Mouse (Mus musculus) small intestine, adult 2 months (tissue): ENCODE data around the gene Zgrf1. TPM values are rescaled to one million over a fixed set of nuclear protein-coding genes. Genes with fewer than 3 reads are reported as not detected.

Experiments
- H3K27ac ChIP-seq: fragments of 200-500 bp; 2 replicates; pipeline ENCODE4 v1.5.1; 2012; ENCODE audit warnings: low read depth, low read length, control low read depth, inconsistent platforms; ENCODE audit not compliant: insufficient read depth
- H3K27me3 ChIP-seq: fragments of 200-500 bp; 2 replicates; pipeline ENCODE4 v1.6.1; 2012; ENCODE audit warnings: mild to moderate bottlenecking, moderate library complexity, low read length, inconsistent platforms; ENCODE audit not compliant: control insufficient read depth, insufficient read depth
- H3K36me3 ChIP-seq: fragments of 200-500 bp; 2 replicates; pipeline ENCODE4 v1.6.1; 2012; ENCODE audit warnings: mild to moderate bottlenecking, low read length, control low read depth, inconsistent platforms; ENCODE audit not compliant: control insufficient read depth, insufficient read depth
- H3K4me1 ChIP-seq: fragments of 200-500 bp; 2 replicates; pipeline ENCODE4 v1.6.1; 2012; ENCODE audit warnings: low read length, inconsistent platforms, mixed read lengths; ENCODE audit not compliant: control insufficient read depth, insufficient read depth, insufficient read length
- H3K4me3 ChIP-seq: fragments of 200-500 bp; 2 replicates; pipeline ENCODE4 v1.5.1; 2012; ENCODE audit warnings: low read depth, mild to moderate bottlenecking, control low read depth, inconsistent platforms, low read length, moderate library complexity
- CTCF ChIP-seq: fragments of 200-500 bp; IDR thresholded peaks from 2 replicates; pipeline ENCODE4 v1.5.1; 2012; ENCODE audit warnings: low read depth, mild to moderate bottlenecking, control low read depth, inconsistent platforms, low read length, moderate library complexity, mixed read lengths; ENCODE audit not compliant: insufficient replicate concordance, insufficient read length; ENCODE audit errors: extremely low read depth
- POLR2A ChIP-seq: fragments of 200-500 bp; IDR thresholded peaks from 2 replicates; pipeline ENCODE4 v1.6.1; 2012; ENCODE audit warnings: low read depth, mild to moderate bottlenecking, control low read depth, inconsistent platforms, low read length, moderate library complexity
- WGBS: fragments of 180-500 bp; shearing (Covaris S2); methylation state at CpG from one replicate; pipeline ENCODE4 v1.1.7; 2018; 5-methylcytosine and 5-hydroxymethylcytosine counted together
- polyA plus RNA-seq: library from polyadenylated mRNA; depleted of rRNA; stranded (reverse); fragments of >200 nt; gene quantifications from 2 replicates; pipeline ENCODE4 v1.2.3, GENCODE M21; 2012; rRNA removed

Zgrf1 gene
- polyA plus RNA-seq: 0.08 and 0.24 TPM in 2 replicates

DNA sequence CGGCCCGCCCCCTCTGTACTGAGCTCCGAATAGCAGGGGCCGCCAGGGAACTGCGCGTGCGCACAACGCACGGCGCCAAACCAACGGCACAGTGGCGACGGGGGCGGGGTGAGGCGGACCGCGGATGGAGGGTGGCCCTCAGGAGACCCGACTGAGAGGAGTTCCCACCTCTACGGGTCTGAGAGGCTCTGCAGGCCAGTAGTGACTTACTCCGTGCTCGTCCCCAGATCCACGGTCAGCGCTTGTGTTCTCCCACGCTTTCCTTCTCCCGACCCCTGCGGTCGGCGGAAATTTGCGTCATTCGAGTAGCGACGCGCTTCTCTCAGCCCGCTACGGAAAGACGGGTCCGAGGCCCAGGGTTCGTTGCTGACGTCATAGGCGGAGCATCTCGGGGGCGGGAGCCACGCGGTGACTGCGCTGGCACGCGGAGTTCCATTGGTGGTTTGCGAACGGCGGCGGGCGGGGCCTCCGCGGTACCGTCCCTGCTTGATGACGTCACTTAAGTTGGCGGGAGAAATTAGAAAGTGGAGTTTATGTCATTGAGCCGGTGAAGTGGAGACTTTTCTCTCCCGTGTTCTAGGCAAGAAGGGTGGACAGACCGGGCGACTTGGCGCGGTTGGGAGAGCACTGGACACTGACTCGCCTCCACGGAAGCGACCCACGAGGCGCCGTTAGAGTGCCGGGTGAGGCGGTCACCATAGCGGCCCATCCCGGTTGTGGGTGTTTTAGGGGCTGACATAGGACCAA lies at the start of gene Zgrf1, which contains the start of gene Larp7:
Gene Zgrf1 (plus strand): TSS at position 517 of the 747 bp plus-strand sequence.
Gene Larp7 (minus strand): TSS at position 377 of the 747 bp plus-strand sequence.
- H3K4me1 ChIP-seq: no peaks in the 10 kb centered on the region
- H3K36me3 ChIP-seq: 0 out of 2 replicates have a peak, but pooled peaks cover 2% of the 10 kb centered on the region
- peak within 1 kb of the TSS; percentile 94 for H3K27ac ChIP-seq
- WGBS: under 1% methylated on average over 71 of the region's 73 CpGs
- 0 out of 2 replicates have a peak, but pooled peaks have one; percentile 12 for TF ChIP-seq POLR2A
- no peak for TF ChIP-seq CTCF
- no peaks in the 10 kb centered on the region for H3K27me3 ChIP-seq
- H3K4me3 ChIP-seq: peak within 1 kb of the TSS; percentile 73

DNA sequence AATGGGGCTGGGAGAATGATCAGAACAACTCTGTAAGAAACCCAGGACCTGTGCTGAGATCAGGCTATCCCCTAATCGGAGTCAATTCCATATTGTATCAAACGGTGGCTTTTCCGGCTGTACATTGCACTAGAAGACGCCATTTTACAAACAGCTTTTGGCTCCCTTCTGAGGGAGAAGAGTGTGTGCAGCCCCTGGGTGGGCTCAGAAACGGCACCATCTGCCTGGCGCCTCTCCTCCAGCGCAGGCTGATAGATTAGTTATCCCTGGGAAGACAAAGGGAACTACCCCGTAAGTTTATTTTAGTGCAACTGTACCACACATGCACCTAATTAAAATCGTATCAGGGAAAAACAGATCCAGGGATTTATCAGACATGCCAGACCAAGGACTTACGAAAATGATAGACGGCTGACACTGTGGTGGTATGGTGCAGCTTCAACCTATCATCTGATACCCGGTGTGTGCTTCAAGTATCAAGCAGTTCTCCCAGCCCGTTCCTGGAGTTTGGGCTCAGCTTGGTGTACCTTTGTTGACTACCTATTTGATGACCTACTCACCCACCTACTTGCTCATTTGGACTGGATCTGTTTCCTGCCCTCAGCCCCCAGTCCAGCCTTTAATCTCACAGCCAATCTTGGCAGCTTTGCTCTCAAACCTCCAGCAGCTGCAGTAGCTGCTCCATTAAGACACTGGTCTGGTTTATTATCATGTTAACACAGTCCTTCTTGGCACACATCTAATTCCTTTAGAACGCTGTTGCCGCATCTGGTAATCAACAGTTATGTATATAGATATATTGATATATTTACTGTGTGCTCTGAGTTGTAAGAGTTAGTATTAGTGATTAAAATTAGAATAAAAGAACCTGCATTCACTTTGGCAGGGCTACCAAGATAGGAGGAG lies 45.2 kb upstream of the Zgrf1 start:
- H3K27me3 ChIP-seq: no peaks in the 10 kb centered on the region; the same call in 1 of the 2 replicates
- no peak for TF ChIP-seq CTCF
- TF ChIP-seq POLR2A: no peak
- no peaks in the 10 kb centered on the region for H3K4me1 ChIP-seq
- no peak overlapping the region for H3K27ac ChIP-seq
- H3K36me3 ChIP-seq: no peaks in the 10 kb centered on the region
- 81% methylated on average over 15 of the region's 15 CpGs for WGBS
- no peak overlapping the region for H3K4me3 ChIP-seq

DNA sequence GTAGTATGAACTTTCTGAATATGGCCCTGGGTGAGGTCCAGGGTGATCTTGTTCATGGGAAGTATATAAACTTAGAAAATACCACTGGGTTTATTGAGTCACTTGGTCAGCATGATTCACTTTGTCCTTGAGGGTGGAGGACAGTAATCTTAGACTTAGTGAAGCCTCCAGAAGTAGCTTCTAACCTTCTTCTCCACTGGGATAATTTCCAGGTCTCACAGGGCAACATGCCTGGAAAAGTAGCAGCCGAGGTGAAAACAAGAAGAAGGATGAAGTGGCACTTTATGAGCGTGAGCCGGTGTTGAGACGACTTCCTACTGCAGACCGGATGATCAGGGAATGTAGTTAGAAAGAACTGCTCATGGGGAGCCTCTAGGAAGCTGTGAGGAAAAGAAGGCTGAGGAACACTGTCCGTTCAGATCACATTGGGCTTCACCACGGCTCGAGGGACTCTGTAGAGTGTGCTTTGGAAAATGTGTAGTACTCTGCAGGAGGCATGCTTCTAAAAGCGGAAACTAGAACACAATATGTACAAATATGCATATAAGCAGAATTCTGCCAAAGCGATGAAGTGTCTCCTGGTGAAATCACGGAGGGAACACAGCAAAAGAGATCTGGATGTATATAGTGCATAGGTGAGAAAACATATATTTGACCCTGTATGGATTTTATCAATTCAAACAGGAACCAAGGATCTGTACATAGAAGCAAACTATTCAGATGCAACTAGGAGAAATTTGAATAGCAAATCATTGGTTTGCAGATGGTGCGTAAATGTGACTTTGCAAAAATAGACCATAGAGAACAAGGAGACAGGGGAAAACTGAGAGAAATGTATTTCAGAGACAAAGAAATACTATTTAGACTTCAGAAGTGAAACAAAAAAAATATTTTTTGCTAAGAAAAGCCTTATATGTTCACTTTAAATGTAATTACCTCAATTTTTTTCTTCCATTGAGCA lies 41.2 kb upstream of the Zgrf1 start:
- 82% methylated on average over 12 of the region's 12 CpGs for WGBS
- Histone ChIP-seq H3K4me3 (no peak overlapping the region), H3K27ac (no peak overlapping the region), H3K27me3 (no peaks in the 10 kb centered on the region), H3K4me1 (no peaks in the 10 kb centered on the region), H3K36me3 (no peaks in the 10 kb centered on the region)
- TF ChIP-seq POLR2A (no peak), CTCF (no peak)

DNA sequence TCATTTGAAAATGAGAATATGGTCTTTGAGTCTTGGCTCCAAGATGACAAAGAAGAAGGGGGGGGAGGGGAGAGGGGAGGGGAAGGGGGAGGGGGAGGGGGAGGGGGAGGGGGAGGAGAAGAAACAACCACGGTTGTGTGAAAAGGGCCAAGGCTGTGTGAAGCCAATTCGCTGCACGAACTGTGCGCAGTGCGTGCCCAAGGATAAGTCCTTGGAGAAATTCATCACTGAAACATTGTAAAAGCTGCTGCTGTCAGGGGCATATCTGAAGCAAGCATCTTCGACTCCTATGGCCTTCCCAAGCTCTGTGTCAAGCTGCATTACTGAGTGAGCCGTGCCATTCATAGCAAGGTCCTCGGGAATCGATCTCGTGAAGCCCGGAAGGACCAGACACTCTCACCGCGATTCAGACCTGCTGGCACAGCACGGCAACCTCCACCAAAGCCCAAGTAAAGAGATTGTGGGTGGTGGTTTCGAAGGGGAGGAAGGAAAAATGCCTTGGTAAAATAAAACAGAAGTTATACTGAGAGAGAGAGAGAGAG lies 40.4 kb upstream of the Zgrf1 start:
- H3K27me3 ChIP-seq: no peaks in the 10 kb centered on the region
- H3K4me3 ChIP-seq: no peak overlapping the region
- no peaks in the 10 kb centered on the region for H3K4me1 ChIP-seq
- 74% methylated on average over 15 of the region's 15 CpGs for WGBS
- no peaks in the 10 kb centered on the region for H3K36me3 ChIP-seq
- TF ChIP-seq CTCF: no peak
- TF ChIP-seq POLR2A: no peak
- H3K27ac ChIP-seq: no peak overlapping the region

DNA sequence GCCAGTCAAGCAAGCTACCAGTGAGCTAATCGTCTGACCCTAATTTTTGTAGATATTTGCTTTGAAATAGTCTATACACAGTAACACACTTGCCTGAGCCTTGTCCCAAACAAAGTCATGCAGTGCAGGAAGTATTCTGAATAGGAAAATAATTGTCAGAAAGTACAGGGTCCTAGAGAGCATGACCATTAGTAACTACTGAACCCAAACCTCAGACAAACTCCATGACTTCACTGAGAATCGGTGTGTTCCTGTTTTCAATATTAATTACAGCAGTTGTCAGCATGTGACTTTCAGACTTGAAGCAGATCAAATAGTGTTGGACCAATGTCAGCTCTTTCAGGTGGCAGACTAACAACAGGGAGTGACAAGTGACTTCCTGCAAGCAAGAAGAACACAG lies 39.6 kb upstream of the Zgrf1 start:
- Histone ChIP-seq H3K27me3 (peaks cover 2% of the 10 kb centered on the region; the same call in 1 of the 2 replicates), H3K4me3 (no peak overlapping the region), H3K27ac (no peak overlapping the region), H3K36me3 (no peaks in the 10 kb centered on the region), H3K4me1 (no peaks in the 10 kb centered on the region)
- TF ChIP-seq CTCF (no peak), POLR2A (no peak)
- WGBS: 76% methylated on average over 2 of the region's 2 CpGs

DNA sequence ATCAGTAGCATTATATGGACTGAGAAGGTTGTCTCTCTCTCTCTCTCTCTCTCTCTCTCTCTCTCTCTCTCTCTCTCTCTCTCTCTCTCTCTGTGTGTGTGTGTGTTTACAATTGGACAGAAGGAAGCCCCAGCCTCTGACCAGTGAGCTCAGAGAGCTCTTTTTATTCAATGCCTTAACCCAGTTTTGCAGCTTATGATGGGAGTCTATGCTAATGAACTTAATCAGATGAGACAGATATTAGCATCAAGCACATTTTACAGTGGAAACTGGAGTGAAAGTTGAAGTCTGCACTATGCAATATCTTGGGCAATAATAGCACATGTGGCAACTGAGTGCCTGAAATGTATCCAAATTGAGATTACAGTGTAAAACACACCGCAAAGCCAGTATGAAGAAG lies 38.0 kb upstream of the Zgrf1 start:
- no peak overlapping the region for H3K4me3 ChIP-seq
- H3K4me1 ChIP-seq: no peaks in the 10 kb centered on the region
- H3K27ac ChIP-seq: no peak overlapping the region
- TF ChIP-seq POLR2A (no peak), CTCF (no peak)
- H3K27me3 ChIP-seq: peaks cover 2% of the 10 kb centered on the region; the same call in 1 of the 2 replicates
- 90% methylated on average over 1 of the region's 1 CpGs for WGBS
- H3K36me3 ChIP-seq: no peaks in the 10 kb centered on the region
